Mouse (Mus musculus) midbrain, postnatal 0 days (tissue): ENCODE data around the gene Ints14. TPM values are rescaled to one million over a fixed set of nuclear protein-coding genes. Genes with fewer than 3 reads are reported as not detected.
"Not testable (repeated sequence)": the region's sequence is repeated elsewhere in the genome, so short reads cannot be mapped to it uniquely, and the experiment has no call there.

Experiments
- ATAC-seq: fragments of 200-750 bp; cut with Nextera tagmentation; 2 replicates; pipeline ENCODE4 v1.8.0; 2017; ENCODE audit warnings: moderate number of reproducible peaks, mild to moderate bottlenecking, moderate TSS enrichment, moderate library complexity; ENCODE audit not compliant: low FRiP score
- DNase-seq: peaks from one replicate; pipeline ENCODE4 v3.0.0-alpha.2; 2015; ENCODE audit warnings: low spot score
- H3K27ac ChIP-seq: fragments of 300-500 bp; sonication (generic); 2 replicates; pipeline ENCODE4 v1.5.1; 2014; ENCODE audit warnings: low read depth, mild to moderate bottlenecking, low read length, mixed read lengths
- H3K27me3 ChIP-seq: fragments of 300-500 bp; sonication (generic); 2 replicates; pipeline ENCODE4 v1.6.1; 2014; ENCODE audit warnings: low read length, control low read depth, mixed read lengths; ENCODE audit not compliant: insufficient read depth
- H3K36me3 ChIP-seq: fragments of 300-500 bp; sonication (generic); 2 replicates; pipeline ENCODE4 v1.6.1; 2014; ENCODE audit warnings: low read length, control low read depth, mixed read lengths; ENCODE audit not compliant: insufficient read depth
- H3K4me1 ChIP-seq: fragments of 300-500 bp; sonication (generic); 2 replicates; pipeline ENCODE4 v1.6.1; 2014; ENCODE audit warnings: mild to moderate bottlenecking, control low read depth, antibody characterized with exemption, low read length, mixed read lengths; ENCODE audit not compliant: insufficient read depth
- H3K4me2 ChIP-seq: fragments of 300-500 bp; sonication (generic); 2 replicates; pipeline ENCODE4 v1.6.1; 2014; ENCODE audit warnings: low read depth, mild to moderate bottlenecking, low read length, mixed read lengths; ENCODE audit not compliant: poor library complexity, severe bottlenecking
- H3K4me3 ChIP-seq: fragments of 300-500 bp; sonication (generic); 2 replicates; pipeline ENCODE4 v1.5.1; 2014; ENCODE audit warnings: low read depth, mild to moderate bottlenecking, low read length, moderate library complexity
- H3K9ac ChIP-seq: fragments of 300-500 bp; sonication (generic); replicated peaks from 2 replicates; pipeline ENCODE4 v1.6.1; 2014; ENCODE audit warnings: mild to moderate bottlenecking, low read length, moderate library complexity, mixed read lengths; ENCODE audit not compliant: poor library complexity, severe bottlenecking
- H3K9me3 ChIP-seq: fragments of 300-500 bp; sonication (generic); 2 replicates; pipeline ENCODE4 v1.6.1; 2016; ENCODE audit warnings: low read length, control low read depth
- CTCF ChIP-seq: IDR thresholded peaks from 2 replicates; pipeline ENCODE4 v1.5.1; 2016; ENCODE audit warnings: antibody characterized with exemption, mild to moderate bottlenecking
- WGBS: fragments of 180-500 bp; shearing (Covaris S2); extraction: QIAGEN DNeasy Blood & Tissue Kit; methylation state at CpG from one replicate; pipeline ENCODE4 v1.1.7; 2014; 5-methylcytosine and 5-hydroxymethylcytosine counted together
- polyA plus RNA-seq: library from polyadenylated mRNA; unstranded; fragments of >200 nt; fragmentation: Nextera tagmentation; extraction: Ambion mirVana; gene quantifications from 2 replicates; pipeline ENCODE4 v1.2.1, GENCODE M21; 2015
- total RNA-seq: library from RNA; depleted of rRNA; stranded (reverse); fragments of >200 nt; gene quantifications from 2 replicates; pipeline ENCODE4 v1.2.3, GENCODE M21; 2014

Ints14 gene
- total and polyA plus RNA-seq, 2 experiments from 2014 or later = 29.7 to 30.1 TPM

- DNase-seq (no peak), ATAC-seq (no peak)
- no peak overlapping the region for H3K4me3 ChIP-seq
- WGBS = 93% methylated on average over 2 of the region's 2 CpGs
- no peaks in the 10 kb centered on the region for H3K9me3 ChIP-seq
- no peaks in the 10 kb centered on the region for H3K4me1 ChIP-seq
- H3K4me2 ChIP-seq = no peak overlapping the region
- peaks cover 63% of the 10 kb centered on the region for H3K36me3 ChIP-seq
- H3K27me3 ChIP-seq = no peaks in the 10 kb centered on the region
- H3K9ac ChIP-seq = no peak overlapping the region
- no peak overlapping the region for H3K27ac ChIP-seq
- no peak for TF ChIP-seq CTCF
Measured at GRCm38 (mm10) chr9:64987651-64988050, 26.9 kb downstream of the Ints14 start.

- H3K4me3 ChIP-seq = no peak overlapping the region
- H3K27me3 ChIP-seq = no peaks in the 10 kb centered on the region
- ATAC-seq (no peak), DNase-seq (no peak)
- no peak overlapping the region for H3K9ac ChIP-seq
- no peaks in the 10 kb centered on the region for H3K9me3 ChIP-seq
- H3K4me2 ChIP-seq = no peak overlapping the region
- TF ChIP-seq CTCF = no peak
- H3K27ac ChIP-seq = no peak overlapping the region
- H3K36me3 ChIP-seq = peaks cover 62% of the 10 kb centered on the region
- H3K4me1 ChIP-seq = no peaks in the 10 kb centered on the region
- 93% methylated on average over 6 of the region's 6 CpGs for WGBS
Measured at GRCm38 (mm10) chr9:64988443-64988842, 27.7 kb downstream of the Ints14 start.

- Histone ChIP-seq H3K36me3 (peaks cover 62% of the 10 kb centered on the region), H3K4me2 (no peak overlapping the region), H3K27me3 (no peaks in the 10 kb centered on the region), H3K4me3 (no peak overlapping the region), H3K4me1 (no peaks in the 10 kb centered on the region), H3K9me3 (no peaks in the 10 kb centered on the region), H3K27ac (no peak overlapping the region), H3K9ac (no peak overlapping the region)
- 94% methylated on average over 7 of the region's 7 CpGs for WGBS
- TF ChIP-seq CTCF = no peak
- ATAC-seq (no peak), DNase-seq (no peak)
Measured at GRCm38 (mm10) chr9:64990291-64990690, 29.6 kb downstream of the Ints14 start.

GRCm38 (mm10) chr9:64995464-64995863 lies 34.8 kb downstream of the Ints14 start:
- H3K4me1 ChIP-seq, H3K27me3 ChIP-seq, ATAC-seq, H3K9me3 ChIP-seq, H3K27ac ChIP-seq, DNase-seq, H3K4me2 ChIP-seq, H3K4me3 ChIP-seq, H3K9ac ChIP-seq: not testable (repeated sequence)
- H3K36me3 ChIP-seq = peaks cover 52% of the 10 kb centered on the region
- 95% methylated on average over 1 of the region's 1 CpGs for WGBS
- peak; percentile 34 for TF ChIP-seq CTCF

- no peaks in the 10 kb centered on the region for H3K27me3 ChIP-seq
- TF ChIP-seq CTCF = no peak
- no peak overlapping the region for H3K27ac ChIP-seq
- no peak overlapping the region for H3K4me2 ChIP-seq
- WGBS = 49% methylated on average over 4 of the region's 4 CpGs
- H3K9ac ChIP-seq = no peak overlapping the region
- H3K4me1 ChIP-seq = no peaks in the 10 kb centered on the region
- no peak for DNase-seq
- no peak overlapping the region for H3K4me3 ChIP-seq
- H3K36me3 ChIP-seq = peaks cover 61% of the 10 kb centered on the region
- H3K9me3 ChIP-seq = no peaks in the 10 kb centered on the region
- no peak for ATAC-seq
Measured at GRCm38 (mm10) chr9:65001481-65001880, 40.8 kb downstream of the Ints14 start.

GRCm38 (mm10) chr9:65005737-65006136 lies 45.0 kb downstream of the Ints14 start:
- no peak overlapping the region for H3K4me2 ChIP-seq
- no peaks in the 10 kb centered on the region for H3K9me3 ChIP-seq
- H3K9ac ChIP-seq = no peak overlapping the region
- ATAC-seq = no peak
- H3K36me3 ChIP-seq = peaks cover 36% of the 10 kb centered on the region
- TF ChIP-seq CTCF = no peak
- H3K4me1 ChIP-seq = no peaks in the 10 kb centered on the region
- H3K27ac ChIP-seq = no peak overlapping the region
- WGBS = 98% methylated on average over 8 of the region's 8 CpGs
- DNase-seq = no peak
- H3K27me3 ChIP-seq = no peaks in the 10 kb centered on the region
- H3K4me3 ChIP-seq = no peak overlapping the region
